Mouse (Mus musculus): ENCODE results near the gene Fev. TPM values are rescaled to one million over a fixed set of nuclear protein-coding genes. Genes with fewer than 3 reads are reported as not detected.

The Fev gene
- not detected for total RNA-seq (2023)

DNA sequence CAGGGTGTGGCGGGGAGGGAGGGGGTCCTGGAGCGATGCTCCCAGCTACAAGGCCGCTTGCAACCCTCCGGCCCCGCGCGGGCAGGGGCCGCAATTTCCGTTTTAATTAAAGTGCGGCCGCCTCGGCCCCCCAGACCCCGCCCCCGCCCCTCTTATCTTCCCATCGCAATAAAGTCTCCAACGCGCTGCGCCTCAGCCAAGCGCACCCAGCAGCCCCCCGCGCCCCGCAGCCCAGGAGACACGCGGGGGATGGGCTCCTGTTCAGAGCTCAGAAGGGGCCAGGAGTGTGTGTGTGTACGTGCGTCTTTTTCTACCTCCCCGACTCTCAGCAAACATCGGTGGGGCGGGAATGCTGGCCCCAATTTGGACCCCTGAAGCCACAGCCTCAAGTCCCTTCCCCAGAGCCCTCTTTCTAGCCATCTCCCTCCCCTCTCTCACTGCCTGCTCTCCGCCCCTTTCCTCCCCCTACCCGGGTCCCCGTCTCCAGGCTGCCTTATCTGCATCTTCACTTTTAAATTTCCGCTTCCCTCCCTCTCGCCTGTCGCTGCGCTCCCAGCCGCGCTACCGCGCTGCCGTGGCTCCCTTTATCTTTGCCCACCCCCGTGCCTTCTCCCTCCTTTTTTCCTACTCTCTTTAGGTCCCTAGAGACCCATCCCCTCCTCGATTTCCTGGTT, at the start of gene Fev:
Gene Fev (minus strand): TSS at position 51 of the 674 bp plus-strand sequence.

DNA sequence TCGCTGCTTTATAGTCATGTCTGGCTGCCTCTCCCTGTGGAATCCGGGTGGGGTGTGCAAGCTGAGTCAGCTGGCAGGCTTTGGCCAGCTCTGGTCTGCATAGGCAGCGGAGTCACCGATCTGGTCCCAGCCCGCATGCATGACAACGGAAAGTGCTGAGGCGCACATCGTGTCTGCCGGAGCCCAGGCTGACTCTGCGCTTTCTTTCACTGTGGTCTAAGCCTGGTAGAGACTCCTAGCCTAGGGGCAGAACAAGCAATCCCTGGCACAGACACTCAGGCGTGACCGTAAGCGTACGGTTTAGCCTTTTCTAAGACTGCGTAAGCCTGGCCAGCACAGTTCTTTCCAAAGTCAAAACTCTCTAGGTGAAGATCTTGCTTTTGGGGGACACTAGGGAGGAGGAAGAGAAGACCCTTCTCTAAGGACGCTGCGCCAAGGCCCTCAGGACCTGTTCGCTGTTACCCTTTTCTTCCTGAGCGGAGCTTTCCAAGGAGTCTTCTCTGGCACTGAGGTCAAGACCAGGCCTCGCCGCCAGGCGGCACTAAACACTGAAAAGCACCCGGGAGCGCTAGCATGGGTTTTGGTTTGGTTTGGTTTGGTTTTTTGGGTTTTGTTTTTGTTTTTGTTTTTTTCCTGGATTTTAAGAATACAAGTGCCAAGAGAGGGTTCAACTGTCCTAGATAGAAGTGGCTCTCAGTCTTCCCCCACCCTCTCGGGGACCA, 8.1 kb upstream of the Fev start, which contains the start of gene Cryba2:
Gene Cryba2 (minus strand): TSS at position 10 of the 722 bp plus-strand sequence.

GRCm38 (mm10) chr1:74854306-74855056, 30.7 kb downstream of the Fev start, which contains the start of gene Cdk5r2:
Cdk5r2 (plus strand) TSS chr1:74854934.

Other genes with a start within 250 kb of the Fev start
- 10 to 100 TPM; 65.7 to 79.6 TPM for gene Ttll4, start 223.7 kb downstream of the Fev start, total RNA-seq (2023)
- gene Cyp27a1, start 171.8 kb downstream of the Fev start, total RNA-seq (2023), result 1 to 10 TPM in 1 of 2 experiments, under 1 TPM in 1; 0.53 to 1.4 TPM
- not detected for gene Prkag3, start 136.2 kb downstream of the Fev start, total RNA-seq (2023)
- not detected for gene Wnt6, start 113.5 kb downstream of the Fev start, total RNA-seq (2023)
- under 1 TPM; 0.50 to 0.98 TPM for gene Wnt10a, start 93.9 kb downstream of the Fev start, total RNA-seq (2023)
- not detected for gene Cdk5r2, start 30.5 kb downstream of the Fev start, total RNA-seq (2023)
- not detected for gene Cryba2, start 7.7 kb upstream of the Fev start, total RNA-seq (2023)
- gene Cfap65, start 50.2 kb upstream of the Fev start, total RNA-seq (2023), result not detected
- under 1 TPM; 0.59 to 0.64 TPM for gene Ihh, start 66.3 kb upstream of the Fev start, total RNA-seq (2023)
- 1 to 10 TPM; 3.6 to 4.3 TPM for gene Nhej1, start 239.8 kb upstream of the Fev start, total RNA-seq (2023)
- 1 to 10 TPM; 3.7 to 6.2 TPM for gene Slc23a3, start 248.5 kb upstream of the Fev start, total RNA-seq (2023)

All from T-cell, adult 66 days (primary cell).